Mouse (Mus musculus): ENCODE data around the gene Dcakd. TPM values are rescaled to one million over a fixed set of nuclear protein-coding genes. Genes with fewer than 3 reads are reported as not detected.
A peak's percentile ranks its signal among the peaks of the same experiment; 100 is the strongest.

The Dcakd gene
- total RNA-seq, 1 experiment from 2014 or later: 15.8 TPM

- peak; percentile 77 for ATAC-seq (replicated peaks; ENCODE audit: insufficient number of reproducible peaks, low FRiP score, low TSS enrichment, poor library complexity, severe bottlenecking)
Measured at GRCm38 (mm10) chr11:103051249-103051691, 23.1 kb upstream of the Dcakd start.

DNA sequence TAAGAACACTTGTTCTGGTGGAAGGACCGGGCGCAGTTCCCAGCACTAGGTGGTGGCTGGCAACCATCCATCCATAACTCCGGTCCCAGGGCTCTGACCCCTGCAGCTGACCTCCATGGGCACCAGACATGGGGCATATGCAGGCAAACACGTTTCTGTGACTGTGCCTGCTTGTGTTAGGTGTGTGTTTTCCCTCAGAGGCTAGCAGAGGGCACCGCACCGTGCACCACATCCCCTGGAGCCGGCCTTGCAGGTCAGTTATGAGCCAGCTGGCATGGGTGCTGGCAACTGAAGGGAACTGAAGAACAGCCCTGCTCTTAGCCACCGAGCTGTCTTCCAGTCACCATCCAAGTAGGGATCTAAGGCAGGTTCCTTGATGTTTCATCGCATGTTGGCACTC lies 22.0 kb upstream of the Dcakd start:
- no peak; the same call in 1 of the 2 replicates for ATAC-seq (replicated peaks; ENCODE audit: insufficient number of reproducible peaks, low FRiP score, low TSS enrichment, poor library complexity, severe bottlenecking)

DNA sequence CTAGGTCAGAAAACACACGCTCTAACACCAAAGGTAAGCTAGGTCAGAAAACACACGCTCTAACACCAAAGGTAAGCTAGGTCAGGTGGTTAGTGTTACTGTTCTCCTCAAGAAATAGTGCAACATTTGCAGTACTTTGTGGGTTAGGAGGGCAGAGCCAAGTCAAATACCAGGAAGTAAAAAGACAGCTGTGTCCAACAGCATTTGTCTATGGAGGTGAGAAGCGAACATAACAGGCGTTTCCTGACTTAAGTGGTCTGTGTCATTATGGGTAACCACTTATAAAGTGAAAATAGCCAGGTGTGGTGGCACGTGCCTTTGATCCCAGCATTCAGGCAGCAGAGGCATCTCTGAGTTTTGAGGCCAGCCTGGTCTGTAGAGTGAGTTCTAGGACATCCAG lies 21.5 kb upstream of the Dcakd start:
- ATAC-seq (replicated peaks; ENCODE audit: insufficient number of reproducible peaks, low FRiP score, low TSS enrichment, poor library complexity, severe bottlenecking): no peak

- ATAC-seq (replicated peaks; ENCODE audit: insufficient number of reproducible peaks, low FRiP score, low TSS enrichment, poor library complexity, severe bottlenecking): no peak
Measured at GRCm38 (mm10) chr11:103046286-103046685, 18.2 kb upstream of the Dcakd start.

GRCm38 (mm10) chr11:103043982-103044381 lies 15.8 kb upstream of the Dcakd start:
- ATAC-seq (replicated peaks; ENCODE audit: insufficient number of reproducible peaks, low FRiP score, low TSS enrichment, poor library complexity, severe bottlenecking): no peak

DNA sequence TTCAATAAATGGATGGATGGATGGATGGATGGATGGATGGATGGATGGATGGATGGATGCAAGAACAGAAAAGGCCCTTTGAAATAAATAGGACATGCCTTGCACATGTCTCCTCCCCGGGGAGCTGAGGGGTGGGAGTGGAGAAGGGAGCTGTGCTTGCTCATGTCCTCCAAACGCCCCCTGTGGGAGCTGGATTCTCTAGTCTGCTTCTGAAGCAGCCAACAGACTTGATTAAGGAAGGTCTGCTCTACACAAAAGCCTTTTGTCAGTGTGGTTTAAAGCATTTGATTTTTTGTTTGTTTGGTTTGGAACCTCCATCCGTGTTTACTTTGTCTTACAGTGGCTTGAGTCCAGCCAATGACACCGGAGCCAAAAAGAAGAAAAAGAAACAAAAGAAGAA lies 14.7 kb upstream of the Dcakd start:
- no peak for ATAC-seq (replicated peaks; ENCODE audit: insufficient number of reproducible peaks, low FRiP score, low TSS enrichment, poor library complexity, severe bottlenecking)

GRCm38 (mm10) chr11:103038037-103038436 lies 9.9 kb upstream of the Dcakd start:
- ATAC-seq (replicated peaks; ENCODE audit: insufficient number of reproducible peaks, low FRiP score, low TSS enrichment, poor library complexity, severe bottlenecking): no peak

DNA sequence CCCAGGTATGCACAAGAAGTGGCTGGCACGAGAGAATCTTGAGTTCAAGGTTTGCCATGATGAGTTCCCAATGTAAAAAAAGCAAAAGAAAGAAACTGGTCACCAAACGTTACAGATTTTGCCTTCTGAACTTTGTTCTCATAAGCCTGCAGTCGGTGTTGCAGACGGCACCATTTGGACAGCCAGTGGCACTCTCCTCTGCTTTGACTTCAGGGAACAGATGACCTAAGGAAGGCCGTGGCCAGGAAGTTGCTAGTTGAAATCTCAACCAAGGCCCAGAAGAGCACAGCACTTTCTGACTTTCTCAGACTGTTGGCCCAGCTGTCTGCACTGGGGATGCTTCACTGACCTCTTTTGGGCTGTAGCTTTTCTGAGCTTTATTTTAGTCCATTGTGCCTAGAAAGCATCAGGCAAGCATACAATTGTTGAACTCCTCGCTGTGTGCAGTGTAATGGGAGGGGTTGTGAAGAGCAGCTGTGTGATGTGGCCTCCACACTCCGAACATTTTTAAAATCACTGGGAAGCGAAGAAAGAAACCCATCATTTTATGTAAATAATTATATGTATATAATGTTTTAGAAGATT lies 8.8 kb upstream of the Dcakd start:
- ATAC-seq (replicated peaks; ENCODE audit: insufficient number of reproducible peaks, low FRiP score, low TSS enrichment, poor library complexity, severe bottlenecking): no peak

DNA sequence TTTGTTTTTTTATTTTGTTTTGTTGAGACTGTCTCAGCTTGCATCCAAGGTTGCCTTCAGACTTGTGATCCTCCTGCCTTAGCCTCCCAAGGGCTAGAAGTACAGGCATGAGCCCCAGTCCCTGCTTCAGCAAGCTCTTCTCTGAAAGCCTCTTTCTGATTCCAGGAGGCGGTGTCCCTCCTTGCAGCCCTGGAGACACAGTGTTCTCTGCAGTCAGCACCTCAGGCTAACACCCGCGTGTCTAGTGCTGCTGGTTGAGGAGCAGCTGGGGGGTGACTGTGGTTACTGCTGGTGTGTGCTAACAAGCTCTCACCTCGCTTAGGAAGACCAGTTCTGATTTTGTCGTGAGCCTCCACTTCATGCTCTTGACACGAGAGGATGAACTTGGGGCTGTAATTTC lies 6.9 kb upstream of the Dcakd start:
- no peak for ATAC-seq (replicated peaks; ENCODE audit: insufficient number of reproducible peaks, low FRiP score, low TSS enrichment, poor library complexity, severe bottlenecking)

- ATAC-seq (replicated peaks; ENCODE audit: insufficient number of reproducible peaks, low FRiP score, low TSS enrichment, poor library complexity, severe bottlenecking): no peak
Measured at GRCm38 (mm10) chr11:103033030-103033429, 4.9 kb upstream of the Dcakd start.

DNA sequence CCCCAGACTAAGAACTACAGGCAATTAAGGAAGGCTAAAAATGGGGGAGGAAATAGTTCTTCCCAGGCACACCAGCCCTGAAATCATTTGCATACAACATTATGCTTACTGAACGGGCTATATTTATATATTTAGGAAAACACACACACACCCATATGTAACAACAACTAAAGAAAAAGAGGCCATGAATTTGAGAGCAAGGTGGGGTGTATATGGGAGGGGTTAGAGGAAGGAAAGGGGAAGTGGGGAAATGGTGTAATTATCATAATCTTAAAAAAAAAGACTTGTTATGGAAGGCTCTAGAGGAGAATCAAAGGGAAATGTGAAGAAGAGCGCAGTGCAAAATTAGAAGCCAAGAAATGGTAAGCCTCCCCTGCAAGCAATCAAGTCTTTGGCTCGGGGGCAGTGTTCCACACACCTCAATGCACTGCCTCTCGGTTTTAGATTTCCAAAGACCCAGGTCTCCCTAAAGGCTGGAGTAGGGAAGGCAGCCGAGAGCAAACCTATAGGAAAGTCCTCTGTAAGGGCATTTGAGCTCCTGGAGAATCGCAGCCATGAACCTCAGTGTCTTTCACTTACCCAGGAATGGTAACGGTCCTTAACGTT lies 460 bp downstream of the Dcakd start:
- ATAC-seq (replicated peaks; ENCODE audit: insufficient number of reproducible peaks, low FRiP score, low TSS enrichment, poor library complexity, severe bottlenecking): peak; percentile 37

DNA sequence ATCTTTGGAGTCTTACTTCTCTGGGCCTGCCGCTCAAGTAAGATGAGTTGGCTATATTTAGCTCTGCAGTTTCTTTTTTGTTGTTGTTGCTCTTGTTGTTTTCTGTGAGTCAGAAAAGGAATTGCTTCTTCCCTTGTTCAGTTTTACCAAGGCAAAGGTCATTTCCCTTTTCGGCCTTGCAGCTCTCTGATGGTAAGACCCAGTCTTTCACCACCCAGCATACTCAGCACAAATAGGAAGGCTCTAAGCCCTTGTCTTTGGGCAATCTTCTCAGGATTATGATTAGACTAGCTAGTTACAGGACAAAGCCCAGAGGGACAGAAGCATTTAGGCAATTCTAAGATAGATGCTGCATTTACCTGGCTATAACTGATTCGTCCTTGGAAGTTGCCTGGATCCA lies 1.2 kb downstream of the Dcakd start:
- peak; percentile 52 for ATAC-seq (replicated peaks; ENCODE audit: insufficient number of reproducible peaks, low FRiP score, low TSS enrichment, poor library complexity, severe bottlenecking)

- no peak for ATAC-seq (replicated peaks; ENCODE audit: insufficient number of reproducible peaks, low FRiP score, low TSS enrichment, poor library complexity, severe bottlenecking)
Measured at GRCm38 (mm10) chr11:103023974-103024373, 4.2 kb downstream of the Dcakd start.

DNA sequence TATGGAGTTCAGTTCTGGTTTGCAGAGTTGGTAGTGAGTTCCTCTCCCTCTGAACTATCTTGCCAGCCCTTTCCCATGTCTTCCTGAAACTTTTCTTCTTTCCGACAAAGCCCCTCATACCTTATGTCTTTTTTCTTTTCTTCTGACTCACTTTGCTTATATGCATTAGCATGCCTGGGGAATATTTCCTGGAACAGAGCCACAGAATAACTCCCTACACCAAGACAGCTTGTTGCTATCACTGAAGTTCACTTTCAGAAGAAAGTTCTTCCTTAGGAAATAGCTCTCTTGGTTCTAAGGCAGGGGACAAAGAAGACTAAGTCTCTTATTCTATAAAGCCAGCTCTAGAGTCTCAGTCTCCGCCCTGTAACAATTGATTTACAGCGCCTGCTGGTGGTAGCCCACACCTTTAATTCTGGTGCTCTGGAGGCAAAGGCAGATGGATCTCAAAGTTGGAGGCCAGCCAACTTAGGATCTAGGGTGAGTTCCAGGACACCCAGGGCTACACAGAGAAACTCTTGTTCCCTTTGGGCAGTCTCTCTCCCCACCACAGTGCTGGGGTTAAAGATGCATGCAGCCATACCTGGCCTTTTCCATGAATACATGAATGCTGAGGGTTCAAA lies 7.3 kb downstream of the Dcakd start:
- no peak for ATAC-seq (replicated peaks; ENCODE audit: insufficient number of reproducible peaks, low FRiP score, low TSS enrichment, poor library complexity, severe bottlenecking)

DNA sequence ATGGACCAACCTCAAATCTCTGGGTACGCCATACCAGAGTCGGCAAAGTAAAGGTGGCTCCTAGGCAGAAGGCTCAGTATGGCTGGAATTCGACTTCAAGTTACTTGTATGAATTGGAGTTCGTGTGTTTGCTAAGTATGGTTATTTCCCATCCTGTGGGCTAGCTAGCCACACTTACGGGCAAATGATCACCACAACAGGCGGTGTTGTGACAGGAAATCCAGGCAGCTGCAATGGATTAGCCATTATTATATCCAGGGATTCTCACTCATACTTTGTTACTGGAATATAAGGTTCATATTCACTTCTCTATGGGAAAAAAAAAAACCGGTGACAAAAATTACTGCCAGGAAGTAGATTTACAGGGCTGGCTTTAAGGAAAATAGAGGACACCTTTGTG lies 8.8 kb downstream of the Dcakd start:
- no peak for ATAC-seq (replicated peaks; ENCODE audit: insufficient number of reproducible peaks, low FRiP score, low TSS enrichment, poor library complexity, severe bottlenecking)

DNA sequence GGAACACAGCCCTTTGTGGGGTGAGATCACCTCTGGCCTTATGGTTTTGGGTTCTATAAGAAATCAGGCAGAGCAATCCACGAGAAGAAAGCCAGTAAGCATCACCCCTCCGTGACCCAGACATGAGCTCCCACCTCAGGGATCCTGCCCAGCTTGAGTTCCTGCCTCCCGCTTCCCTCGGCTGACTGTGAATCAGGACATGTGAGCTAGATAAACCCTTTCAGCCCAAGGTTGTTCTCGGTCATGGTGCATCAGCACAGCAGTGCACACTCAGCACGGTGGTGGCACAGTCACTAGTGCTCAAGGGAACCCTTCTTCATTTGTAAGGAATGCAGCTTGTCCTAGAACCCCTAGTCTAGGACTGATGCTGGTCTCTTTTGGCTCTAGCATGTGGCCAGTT lies 9.3 kb downstream of the Dcakd start:
- no peak for ATAC-seq (replicated peaks; ENCODE audit: insufficient number of reproducible peaks, low FRiP score, low TSS enrichment, poor library complexity, severe bottlenecking)

DNA sequence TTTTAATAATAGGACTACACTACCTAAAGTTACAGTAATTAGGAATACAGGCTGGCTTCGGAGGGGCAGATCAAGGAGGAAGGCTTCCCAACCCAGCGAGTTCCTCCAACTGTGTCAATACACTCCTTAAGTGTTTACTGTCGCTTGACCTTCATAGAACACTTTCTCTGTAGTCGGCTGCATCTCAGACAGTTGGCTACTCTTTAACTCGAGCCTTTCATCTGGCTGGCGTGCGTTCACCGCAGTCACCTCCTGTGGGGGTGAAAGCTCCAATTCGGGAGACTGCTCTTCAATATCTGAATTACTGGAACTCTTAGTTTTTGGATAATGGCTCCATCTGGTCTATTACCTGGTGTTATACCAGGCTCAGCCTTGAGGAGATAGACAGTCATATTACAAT lies 10.5 kb downstream of the Dcakd start:
- no peak for ATAC-seq (replicated peaks; ENCODE audit: insufficient number of reproducible peaks, low FRiP score, low TSS enrichment, poor library complexity, severe bottlenecking)

DNA sequence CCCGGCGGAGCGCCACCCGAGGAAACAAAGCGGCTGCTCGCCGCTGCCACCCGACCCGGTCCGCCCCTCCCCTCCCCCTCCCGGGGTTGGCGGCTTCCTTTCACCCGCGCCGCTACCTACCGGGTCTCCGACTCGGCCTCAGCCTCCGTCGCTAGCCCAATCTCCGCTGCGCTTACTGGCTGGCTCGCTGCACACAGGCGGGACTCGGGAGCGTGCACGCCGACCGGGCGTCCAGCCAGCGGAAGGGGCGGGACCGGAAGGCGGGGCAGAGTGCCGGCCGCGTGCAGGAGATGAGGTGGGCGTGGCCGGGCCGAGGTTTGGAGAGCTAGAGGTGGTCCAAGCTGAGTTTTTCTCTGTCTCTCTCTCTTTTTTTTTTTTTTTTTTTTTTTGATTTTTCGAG lies 11.2 kb downstream of the Dcakd start:
- ATAC-seq (replicated peaks; ENCODE audit: insufficient number of reproducible peaks, low FRiP score, low TSS enrichment, poor library complexity, severe bottlenecking): peak; percentile 99

GRCm38 (mm10) chr11:103015881-103016825 lies 12.0 kb downstream of the Dcakd start:
- ATAC-seq (replicated peaks; ENCODE audit: insufficient number of reproducible peaks, low FRiP score, low TSS enrichment, poor library complexity, severe bottlenecking): no peak

DNA sequence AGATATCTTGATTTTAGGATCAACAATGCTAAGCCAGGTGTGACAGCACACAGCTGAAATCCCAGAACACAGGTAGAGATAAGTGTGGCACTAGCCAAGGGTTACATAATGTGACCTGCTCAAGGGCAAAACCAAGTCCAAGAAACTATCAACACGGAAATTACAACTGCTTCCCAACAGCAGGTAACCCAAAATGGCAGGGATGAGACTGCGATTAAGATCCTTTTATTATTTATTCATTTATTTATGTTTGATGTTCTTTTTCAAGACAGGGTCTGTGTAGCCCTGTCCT lies 17.0 kb downstream of the Dcakd start:
- no peak for ATAC-seq (replicated peaks; ENCODE audit: insufficient number of reproducible peaks, low FRiP score, low TSS enrichment, poor library complexity, severe bottlenecking)
